Mouse (Mus musculus) intestine, postnatal 0 days (tissue): ENCODE data around the gene Rftn1. TPM values are rescaled to one million over a fixed set of nuclear protein-coding genes. Genes with fewer than 3 reads are reported as not detected.

ENCODE experiments used
- ATAC-seq: fragments of 200-750 bp; cut with Nextera tagmentation; 2 replicates; pipeline ENCODE4 v1.8.0; 2017; ENCODE audit warnings: mild to moderate bottlenecking, moderate TSS enrichment, moderate library complexity
- H3K27ac ChIP-seq: fragments of 300-500 bp; sonication (generic); 2 replicates; pipeline ENCODE4 v1.5.1; 2014; ENCODE audit warnings: mild to moderate bottlenecking, low read depth, low read length, moderate library complexity
- H3K27me3 ChIP-seq: fragments of 300-500 bp; sonication (generic); replicated peaks from 2 replicates; pipeline ENCODE4 v1.6.1; 2014; ENCODE audit warnings: low read length, mixed read lengths; ENCODE audit not compliant: control insufficient read depth, insufficient read depth
- H3K36me3 ChIP-seq: fragments of 300-500 bp; sonication (generic); 2 replicates; pipeline ENCODE4 v1.6.1; 2014; ENCODE audit warnings: mild to moderate bottlenecking, moderate library complexity; ENCODE audit not compliant: control insufficient read depth, insufficient read depth
- H3K4me1 ChIP-seq: fragments of 300-500 bp; sonication (generic); replicated peaks from 2 replicates; pipeline ENCODE4 v1.6.1; 2014; ENCODE audit warnings: antibody characterized with exemption, low read length, mixed read lengths; ENCODE audit not compliant: control insufficient read depth, insufficient read depth
- H3K4me2 ChIP-seq: fragments of 300-500 bp; sonication (generic); replicated peaks from 2 replicates; pipeline ENCODE4 v1.6.1; 2014; ENCODE audit warnings: low read depth, mild to moderate bottlenecking, moderate library complexity
- H3K4me3 ChIP-seq: fragments of 300-500 bp; sonication (generic); 2 replicates; pipeline ENCODE4 v1.5.1; 2014; ENCODE audit warnings: low read depth, low read length
- H3K9ac ChIP-seq: fragments of 300-500 bp; sonication (generic); 2 replicates; pipeline ENCODE4 v1.6.1; 2014; ENCODE audit warnings: mild to moderate bottlenecking, low read depth, low read length
- H3K9me3 ChIP-seq: fragments of 300-500 bp; sonication (generic); 2 replicates; pipeline ENCODE4 v1.6.1; 2016; ENCODE audit warnings: mixed run types; ENCODE audit not compliant: control insufficient read depth
- CTCF ChIP-seq: sonication (generic); IDR thresholded peaks from 2 replicates; pipeline ENCODE4 v1.5.1; 2016; ENCODE audit warnings: low read depth, mild to moderate bottlenecking, control low read depth, antibody characterized with exemption, moderate library complexity
- WGBS: fragments of 180-500 bp; shearing (Covaris S2); extraction: QIAGEN DNeasy Blood & Tissue Kit; methylation state at CpG from one replicate; pipeline ENCODE4 v1.1.7; 2014; 5-methylcytosine and 5-hydroxymethylcytosine counted together
- polyA plus RNA-seq: library from polyadenylated mRNA; unstranded; fragments of >200 nt; fragmentation: Nextera tagmentation; extraction: Ambion mirVana; gene quantifications from 2 replicates; pipeline ENCODE4 v1.2.1, GENCODE M21; 2015

Rftn1 gene
- polyA plus RNA-seq, 1 experiment from 2014 or later = 7.1 TPM

GRCm38 (mm10) chr17:50185616-50186015 is 4.9 kb downstream of the Rftn1 start:
- no peak overlapping the region for H3K4me3 ChIP-seq
- 76% methylated on average over 5 of the region's 5 CpGs for WGBS
- no peak for ATAC-seq
- H3K4me2 ChIP-seq = no peak overlapping the region
- no peak overlapping the region for H3K27ac ChIP-seq
- H3K27me3 ChIP-seq = peaks cover 8% of the 10 kb centered on the region
- H3K36me3 ChIP-seq = no peaks in the 10 kb centered on the region
- H3K9ac ChIP-seq = no peak overlapping the region
- no peak for TF ChIP-seq CTCF
- no peaks in the 10 kb centered on the region for H3K4me1 ChIP-seq
- H3K9me3 ChIP-seq = no peaks in the 10 kb centered on the region

GRCm38 (mm10) chr17:50185083-50185482 is 5.4 kb downstream of the Rftn1 start:
- H3K27me3 ChIP-seq = peaks cover 3% of the 10 kb centered on the region
- no peak overlapping the region for H3K9ac ChIP-seq
- no peak for TF ChIP-seq CTCF
- no peaks in the 10 kb centered on the region for H3K4me1 ChIP-seq
- H3K4me3 ChIP-seq = no peak overlapping the region
- no peak overlapping the region for H3K27ac ChIP-seq
- no peaks in the 10 kb centered on the region for H3K36me3 ChIP-seq
- WGBS = 74% methylated on average over 4 of the region's 4 CpGs
- ATAC-seq = no peak
- H3K4me2 ChIP-seq = no peak overlapping the region
- no peaks in the 10 kb centered on the region for H3K9me3 ChIP-seq

DNA sequence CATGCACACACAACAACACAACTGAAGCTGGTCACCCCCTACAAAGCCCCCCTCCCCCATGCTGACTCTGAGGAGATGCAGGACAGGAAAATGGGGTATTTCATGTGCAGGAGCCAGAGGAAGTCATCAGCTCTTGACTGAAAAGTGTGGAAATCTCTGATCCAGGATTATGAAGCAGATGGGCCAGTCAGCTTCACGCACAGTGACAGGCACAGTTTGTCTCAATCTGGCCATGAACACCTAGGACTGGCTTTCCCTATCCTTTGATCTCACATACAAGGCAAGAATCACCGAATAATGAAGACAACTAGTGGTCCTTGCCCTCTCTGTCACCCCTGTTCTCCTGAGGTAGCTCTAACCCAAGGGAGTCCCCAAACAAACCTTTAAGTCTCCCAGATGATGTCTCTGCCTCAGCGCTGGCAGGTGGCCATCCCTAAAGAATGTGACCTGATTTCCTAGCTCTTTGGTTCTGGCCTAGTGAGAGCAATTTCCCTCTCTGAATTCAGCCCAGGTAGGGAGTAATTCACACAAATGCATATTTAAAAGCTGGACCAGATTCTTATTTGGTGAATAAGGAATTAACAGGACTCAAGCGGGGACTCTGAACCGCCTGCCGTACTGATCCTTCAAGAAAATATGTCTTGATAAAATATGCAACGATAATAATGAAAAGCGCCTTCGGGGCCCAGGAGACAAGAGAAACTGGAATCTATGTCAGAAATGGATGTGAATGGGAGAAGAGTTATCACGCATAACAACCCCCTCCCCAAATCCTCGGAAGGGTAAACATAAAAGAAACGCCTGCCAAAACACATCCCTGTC is 6.0 kb downstream of the Rftn1 start:
- H3K27ac ChIP-seq = no peak overlapping the region
- no peak for TF ChIP-seq CTCF
- ATAC-seq = no peak
- H3K4me2 ChIP-seq = no peak overlapping the region
- H3K9ac ChIP-seq = no peak overlapping the region
- whole genome bisulfite sequencing = 83% methylated on average over 12 of the region's 12 CpGs
- H3K27me3 ChIP-seq = no peaks in the 10 kb centered on the region; the same call in none of the 2 replicates
- no peaks in the 10 kb centered on the region for H3K36me3 ChIP-seq
- no peaks in the 10 kb centered on the region for H3K4me1 ChIP-seq
- no peak overlapping the region for H3K4me3 ChIP-seq
- no peaks in the 10 kb centered on the region for H3K9me3 ChIP-seq

GRCm38 (mm10) chr17:50183300-50183699 is 7.2 kb downstream of the Rftn1 start:
- H3K9me3 ChIP-seq = no peaks in the 10 kb centered on the region
- H3K36me3 ChIP-seq = no peaks in the 10 kb centered on the region
- ATAC-seq = no peak
- no peak overlapping the region for H3K4me3 ChIP-seq
- TF ChIP-seq CTCF = no peak
- H3K9ac ChIP-seq = no peak overlapping the region
- H3K4me2 ChIP-seq = no peak overlapping the region
- WGBS = 81% methylated on average over 4 of the region's 4 CpGs
- H3K27ac ChIP-seq = no peak overlapping the region
- H3K4me1 ChIP-seq = no peaks in the 10 kb centered on the region
- no peaks in the 10 kb centered on the region for H3K27me3 ChIP-seq

- H3K9ac ChIP-seq = no peak overlapping the region
- no peak overlapping the region for H3K4me3 ChIP-seq
- H3K27me3 ChIP-seq = no peaks in the 10 kb centered on the region
- H3K4me1 ChIP-seq = no peaks in the 10 kb centered on the region
- WGBS = 66% methylated on average over 3 of the region's 3 CpGs
- no peak overlapping the region for H3K27ac ChIP-seq
- TF ChIP-seq CTCF = no peak
- no peaks in the 10 kb centered on the region for H3K9me3 ChIP-seq
- no peak overlapping the region for H3K4me2 ChIP-seq
- no peaks in the 10 kb centered on the region for H3K36me3 ChIP-seq
- ATAC-seq = no peak
Measured at GRCm38 (mm10) chr17:50182542-50182951, 7.9 kb downstream of the Rftn1 start.

- Histone ChIP-seq H3K9ac (no peak overlapping the region), H3K9me3 (no peaks in the 10 kb centered on the region), H3K36me3 (no peaks in the 10 kb centered on the region), H3K4me3 (no peak overlapping the region), H3K27me3 (no peaks in the 10 kb centered on the region), H3K4me1 (no peaks in the 10 kb centered on the region), H3K4me2 (no peak overlapping the region), H3K27ac (no peak overlapping the region)
- 81% methylated on average over 4 of the region's 4 CpGs for WGBS
- no peak for ATAC-seq
- TF ChIP-seq CTCF = no peak
Measured at GRCm38 (mm10) chr17:50180899-50181570, 9.4 kb downstream of the Rftn1 start.
